Mouse (Mus musculus): ENCODE data around the gene Pld3.
A peak's percentile ranks its signal among the peaks of the same experiment; 100 is the strongest.

Pld3 gene

GRCm38 (mm10) chr7:27569580-27570224 is 16.7 kb upstream of the Pld3 start:
- DNase-seq (ENCODE audit: low read depth, low spot score), result no peak

- no peak for DNase-seq (ENCODE audit: low read depth, low spot score)
These were observed 8.0 kb upstream of the Pld3 start for GRCm38 (mm10) chr7:27560978-27561377.

GRCm38 (mm10) chr7:27560291-27560887 is 7.4 kb upstream of the Pld3 start:
- no peak for DNase-seq (ENCODE audit: low read depth, low spot score)

GRCm38 (mm10) chr7:27552070-27552469 is 948 bp downstream of the Pld3 start:
- DNase-seq (ENCODE audit: low read depth, low spot score), result no peak

GRCm38 (mm10) chr7:27549597-27549996 is 3.4 kb downstream of the Pld3 start:
- DNase-seq (ENCODE audit: low read depth, low spot score), result peak; percentile 97

DNA sequence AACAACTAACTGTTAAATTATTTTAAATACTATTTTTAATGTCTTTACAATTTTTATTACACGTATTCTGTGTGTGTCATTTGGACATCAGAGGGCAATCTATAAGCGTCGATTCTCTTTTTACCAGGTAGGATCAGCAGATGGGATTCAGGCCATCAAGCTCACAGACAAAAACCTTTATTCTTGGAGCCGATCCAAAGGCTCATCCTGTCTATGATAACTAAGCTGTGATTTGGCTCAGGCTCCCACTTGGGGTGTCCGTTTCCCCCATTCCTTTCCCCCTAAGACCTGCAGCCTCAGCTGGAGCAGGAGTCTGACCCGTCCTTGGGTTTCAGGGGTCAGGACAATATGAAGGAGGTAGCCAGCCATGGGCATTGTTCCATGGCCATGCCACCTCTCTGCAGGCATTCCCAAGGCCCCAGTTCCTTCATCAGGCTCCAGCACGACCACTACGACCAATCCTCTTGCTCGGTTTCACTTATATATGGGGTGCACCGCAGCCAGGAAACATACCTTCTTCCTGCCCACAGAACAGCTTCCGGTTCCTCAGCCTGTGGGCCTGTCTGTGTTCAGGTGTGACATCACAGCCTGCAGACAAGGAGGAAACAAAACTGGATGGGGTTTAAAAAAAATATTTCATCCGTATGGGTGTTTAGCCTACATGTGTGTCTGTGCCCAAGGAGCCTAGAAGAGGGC is 8.2 kb downstream of the Pld3 start:
- no peak for DNase-seq (ENCODE audit: low read depth, low spot score)

DNA sequence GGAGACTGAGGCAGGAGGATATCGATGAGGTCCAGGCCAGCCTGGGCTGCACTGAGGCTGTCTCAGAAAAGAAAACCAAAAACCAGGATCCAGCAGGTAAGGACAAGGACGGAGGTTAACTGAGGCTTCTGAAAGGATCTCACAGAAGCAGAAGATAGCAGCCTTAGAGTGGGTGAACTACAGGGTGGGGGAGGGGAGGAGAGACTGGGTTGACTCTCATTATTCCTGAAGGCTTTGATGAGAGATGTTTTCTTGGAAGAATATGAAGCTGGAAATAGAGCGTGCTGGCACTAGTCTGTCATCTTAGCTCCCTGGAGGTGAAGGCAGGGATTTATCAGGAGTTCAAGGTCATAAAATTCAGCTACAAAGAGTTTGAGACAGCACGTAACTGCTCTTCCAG is 9.2 kb downstream of the Pld3 start:
- no peak for DNase-seq (ENCODE audit: low read depth, low spot score)

- DNase-seq (ENCODE audit: low read depth, low spot score), result no peak
These were observed 10.0 kb downstream of the Pld3 start for GRCm38 (mm10) chr7:27543065-27543464.

DNA sequence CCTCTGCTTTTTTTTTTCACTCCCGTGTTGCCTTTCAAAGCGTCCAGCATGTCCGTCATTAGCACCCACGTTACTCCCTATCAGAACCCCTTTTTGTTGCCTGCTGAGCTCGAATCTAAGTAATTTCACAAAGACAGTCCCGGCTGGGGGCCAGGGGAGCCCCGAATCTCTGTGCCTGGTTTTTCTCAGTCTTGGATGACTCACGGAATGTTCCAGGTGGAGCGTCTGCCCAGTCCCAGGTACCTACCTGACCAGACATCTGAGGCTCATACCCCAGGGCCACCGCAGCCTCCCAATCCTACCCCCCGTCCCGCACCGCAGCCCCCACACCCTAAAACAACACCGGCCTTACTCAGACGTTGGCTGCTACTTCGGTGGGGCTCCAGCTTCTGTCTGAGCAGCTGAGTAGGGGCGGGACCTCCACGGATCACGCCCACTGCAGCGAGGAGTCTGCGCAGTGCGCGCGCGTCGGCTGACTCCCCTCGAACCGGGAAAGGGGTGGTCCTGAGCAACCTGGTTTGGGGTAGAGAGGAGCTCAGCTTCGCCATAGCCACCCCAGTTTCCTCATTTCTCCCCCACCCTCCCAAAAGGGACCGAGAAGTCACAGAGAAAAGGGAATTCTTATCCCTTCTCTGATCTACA is 10.5 kb downstream of the Pld3 start:
- peak; percentile 81 for DNase-seq (ENCODE audit: low read depth, low spot score)

DNA sequence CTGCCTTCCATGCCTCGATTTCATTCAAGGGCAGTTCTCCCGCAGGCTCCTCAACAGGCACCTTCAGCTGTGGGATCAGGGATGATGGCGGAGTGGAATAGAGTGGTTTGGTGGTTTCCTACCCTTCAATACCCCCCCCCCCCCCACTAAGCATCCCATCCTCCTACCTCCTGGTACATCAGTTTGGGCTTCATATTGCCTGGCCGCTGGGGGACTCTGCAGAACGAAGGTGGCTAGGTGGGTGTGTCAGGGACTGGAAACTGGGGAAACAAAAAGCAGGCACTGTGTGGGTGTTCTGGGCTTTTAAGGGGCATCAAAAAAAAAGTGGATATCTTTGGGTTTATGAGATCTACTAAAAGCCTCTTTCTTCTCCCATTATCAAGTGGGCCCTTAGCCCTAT is 11.1 kb downstream of the Pld3 start:
- no peak for DNase-seq (ENCODE audit: low read depth, low spot score)

GRCm38 (mm10) chr7:27541431-27541830 is 11.6 kb downstream of the Pld3 start:
- no peak for DNase-seq (ENCODE audit: low read depth, low spot score)

GRCm38 (mm10) chr7:27540935-27541334 is 12.1 kb downstream of the Pld3 start:
- DNase-seq (ENCODE audit: low read depth, low spot score), result no peak

GRCm38 (mm10) chr7:27540521-27540920 is 12.5 kb downstream of the Pld3 start:
- no peak for DNase-seq (ENCODE audit: low read depth, low spot score)

DNA sequence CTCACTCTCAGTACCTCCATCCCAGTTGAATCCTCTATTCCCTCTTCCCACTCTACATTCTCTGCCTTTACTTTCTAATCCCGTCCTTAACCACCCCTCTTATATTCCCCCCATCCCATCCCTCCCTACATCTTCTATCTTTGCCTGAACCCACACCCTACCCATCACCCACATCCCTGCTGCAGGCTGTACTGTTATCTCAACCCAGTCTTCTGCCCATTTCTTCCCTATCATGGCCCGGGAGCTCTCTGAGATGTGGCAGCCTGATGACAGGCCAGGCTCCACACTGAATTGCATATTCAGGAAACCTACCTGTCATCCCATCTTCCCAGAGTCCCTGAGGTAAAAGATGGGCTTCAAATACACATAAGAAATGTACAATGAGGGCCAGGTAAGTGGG is 14.2 kb downstream of the Pld3 start:
- DNase-seq (ENCODE audit: low read depth, low spot score), result no peak

GRCm38 (mm10) chr7:27537998-27538397 is 15.0 kb downstream of the Pld3 start:
- DNase-seq (ENCODE audit: low read depth, low spot score), result no peak

- DNase-seq (ENCODE audit: low read depth, low spot score), result no peak
These were observed 16.4 kb downstream of the Pld3 start for GRCm38 (mm10) chr7:27536618-27537017.

DNA sequence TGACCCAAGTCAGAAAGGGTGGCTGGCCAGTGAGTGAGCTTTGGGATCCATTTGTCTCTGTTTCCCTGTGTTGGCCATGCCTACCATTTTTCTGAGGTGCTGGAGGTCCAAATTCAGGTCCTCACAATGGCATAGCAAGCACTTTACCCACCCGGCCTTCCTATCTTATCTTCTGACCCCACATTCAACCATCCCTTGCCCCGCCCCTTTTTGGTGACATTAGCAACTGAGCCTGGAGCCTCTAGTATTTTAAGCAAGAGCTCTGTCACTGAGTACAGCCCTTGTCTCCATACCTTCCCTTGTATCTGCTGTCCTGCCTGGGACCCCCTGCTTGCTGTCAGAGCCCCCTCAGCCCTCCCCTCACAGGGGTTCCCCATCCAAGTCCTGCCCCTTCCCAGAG is 17.6 kb downstream of the Pld3 start:
- DNase-seq (ENCODE audit: low read depth, low spot score), result no peak

- DNase-seq (ENCODE audit: low read depth, low spot score), result no peak
These were observed 20.5 kb downstream of the Pld3 start for GRCm38 (mm10) chr7:27532480-27533050.

DNA sequence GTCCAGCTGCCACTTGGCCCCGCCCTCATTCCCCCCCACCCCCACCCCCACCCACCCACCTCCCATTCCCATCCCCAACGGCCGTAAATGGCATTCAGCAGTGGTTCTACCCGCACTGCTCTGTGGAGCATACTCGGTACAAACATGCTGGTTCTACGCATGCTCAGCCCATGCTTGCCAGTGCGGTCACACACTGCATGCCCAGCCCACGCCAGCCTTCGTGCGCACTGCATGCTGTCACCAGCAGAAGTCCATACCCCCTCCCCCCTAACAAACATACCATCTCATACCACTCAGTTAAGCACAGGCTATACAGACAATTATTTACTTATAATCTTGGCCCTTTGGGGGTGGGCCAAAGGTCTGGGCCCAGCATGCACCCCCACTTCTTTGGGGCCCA is 21.3 kb downstream of the Pld3 start:
- no peak for DNase-seq (ENCODE audit: low read depth, low spot score)

DNA sequence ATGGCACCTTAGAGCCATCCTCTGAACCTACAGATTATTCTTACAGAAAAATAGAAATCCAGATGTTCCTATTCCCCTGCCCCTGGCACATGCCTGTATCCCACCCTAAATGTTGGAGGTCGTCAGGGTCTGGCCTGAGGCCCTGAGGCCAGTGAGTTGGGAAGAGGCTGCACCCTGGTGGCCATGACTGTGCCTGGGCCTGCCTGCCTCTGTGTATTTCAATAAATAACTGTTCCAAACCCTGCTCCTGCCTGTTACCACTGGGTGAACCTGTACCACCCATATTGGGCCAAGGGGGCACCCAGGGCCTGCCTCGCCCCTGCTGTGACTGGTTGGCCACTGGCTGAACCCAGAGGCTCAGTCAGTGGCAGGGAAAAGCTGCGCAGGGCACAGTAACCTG is 22.1 kb downstream of the Pld3 start:
- no peak for DNase-seq (ENCODE audit: low read depth, low spot score)

DNA sequence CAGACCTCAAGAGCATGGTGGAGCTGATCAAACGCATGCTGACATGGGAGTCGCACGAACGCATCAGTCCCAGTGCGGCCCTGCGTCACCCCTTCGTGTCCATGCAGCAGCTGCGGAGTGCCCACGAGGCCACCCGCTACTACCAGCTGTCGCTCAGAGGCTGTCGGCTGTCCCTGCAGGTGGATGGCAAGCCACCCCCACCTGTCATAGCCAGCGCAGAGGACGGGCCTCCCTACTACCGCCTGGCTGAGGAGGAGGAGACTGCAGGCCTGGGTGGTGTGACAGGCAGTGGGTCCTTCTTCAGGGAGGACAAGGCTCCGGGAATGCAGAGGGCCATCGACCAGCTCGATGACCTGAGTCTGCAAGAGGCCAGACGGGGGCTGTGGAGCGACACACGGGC is 23.9 kb downstream of the Pld3 start:
- no peak for DNase-seq (ENCODE audit: low read depth, low spot score)
